Mouse (Mus musculus): ENCODE data around the gene H2al1e. TPM values are rescaled to one million over a fixed set of nuclear protein-coding genes. Genes with fewer than 3 reads are reported as not detected.
"Not testable (repeated sequence)": the region's sequence is repeated elsewhere in the genome, so short reads cannot be mapped to it uniquely, and the experiment has no call there.

The H2al1e gene
- not detected in 2 replicates for polyA plus RNA-seq (2014; fragmentation: Nextera tagmentation; extraction: Ambion mirVana)

- WGBS, result no CpG with 5 or more reads among the region's 3 CpGs
Measured at GRCm38 (mm10) chrX:11311634-11312033, at the start of gene H2al1e. TSS of gene H2al1e (plus strand) at chrX:11311934.

GRCm38 (mm10) chrX:11264918-11265317 lies 46.8 kb upstream of the H2al1e start:
- no peaks in the 10 kb centered on the region for H3K9me3 ChIP-seq (ENCODE audit: control insufficient read depth, low read length)
- ATAC-seq (ENCODE audit: low FRiP score) (no peak), DNase-seq (ENCODE audit: low spot score) (no peak)
- no peaks in the 10 kb centered on the region for H3K4me1 ChIP-seq (replicated peaks; ENCODE audit: control insufficient read depth, insufficient read depth, low read length)
- no peak overlapping the region for H3K9ac ChIP-seq (ENCODE audit: low read depth, low read length)
- H3K27me3 ChIP-seq (ENCODE audit: control insufficient read depth, insufficient read depth, low read length), result no peaks in the 10 kb centered on the region
- H3K4me2 ChIP-seq (replicated peaks; ENCODE audit: low read depth, low read length), result no peak overlapping the region
- no peak overlapping the region for H3K27ac ChIP-seq (ENCODE audit: low read depth, low read length)
- H3K36me3 ChIP-seq (ENCODE audit: control insufficient read depth, insufficient read depth, low read length), result no peaks in the 10 kb centered on the region
- H3K4me3 ChIP-seq (ENCODE audit: low read depth, low read length), result no peak overlapping the region
- WGBS, result 78% methylated on average over 8 of the region's 8 CpGs

More at GRCm38 (mm10) chrX:11311634-11312033, at the start of gene H2al1e:
- not testable (repeated sequence) for ATAC-seq (ENCODE audit: low FRiP score); H3K4me1 ChIP-seq (replicated peaks; ENCODE audit: control insufficient read depth, insufficient read depth, low read length); H3K36me3 ChIP-seq (ENCODE audit: control insufficient read depth, insufficient read depth, low read length); H3K9ac ChIP-seq (ENCODE audit: low read depth, low read length); H3K4me2 ChIP-seq (replicated peaks; ENCODE audit: low read depth, low read length); DNase-seq (ENCODE audit: low spot score); H3K27me3 ChIP-seq (ENCODE audit: control insufficient read depth, insufficient read depth, low read length); H3K9me3 ChIP-seq (ENCODE audit: control insufficient read depth, low read length); H3K27ac ChIP-seq (ENCODE audit: low read depth, low read length); H3K4me3 ChIP-seq (ENCODE audit: low read depth, low read length)

DNA sequence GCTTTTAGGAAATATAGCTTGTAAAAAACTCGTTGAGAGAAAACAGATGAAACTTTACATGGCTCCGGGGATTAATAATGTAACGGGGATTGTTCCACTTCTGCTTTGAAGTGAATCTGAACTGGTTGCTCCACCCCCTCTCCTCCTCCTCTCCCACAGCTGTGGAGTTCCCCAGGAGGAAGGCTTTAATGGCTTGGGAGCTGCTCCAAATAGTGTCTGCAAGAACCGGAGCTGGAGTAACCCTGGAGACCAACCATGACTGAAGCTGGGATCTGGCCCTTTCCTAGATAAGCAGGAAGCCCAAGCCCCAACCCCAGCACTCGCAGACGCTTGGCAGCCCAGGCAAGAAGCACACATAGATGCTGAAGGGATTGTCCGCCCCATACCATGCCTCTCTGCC lies 43.9 kb upstream of the H2al1e start:
- Histone ChIP-seq H3K4me3 (ENCODE audit: low read depth, low read length) (no peak overlapping the region), H3K27me3 (ENCODE audit: control insufficient read depth, insufficient read depth, low read length) (no peaks in the 10 kb centered on the region), H3K4me1 (replicated peaks; ENCODE audit: control insufficient read depth, insufficient read depth, low read length) (no peaks in the 10 kb centered on the region), H3K36me3 (ENCODE audit: control insufficient read depth, insufficient read depth, low read length) (no peaks in the 10 kb centered on the region), H3K9me3 (ENCODE audit: control insufficient read depth, low read length) (no peaks in the 10 kb centered on the region), H3K27ac (ENCODE audit: low read depth, low read length) (no peak overlapping the region), H3K4me2 (replicated peaks; ENCODE audit: low read depth, low read length) (no peak overlapping the region), H3K9ac (ENCODE audit: low read depth, low read length) (no peak overlapping the region)
- no peak for ATAC-seq (ENCODE audit: low FRiP score)
- WGBS, result 74% methylated on average over 7 of the region's 7 CpGs
- no peak for DNase-seq (ENCODE audit: low spot score)

- no peaks in the 10 kb centered on the region for H3K36me3 ChIP-seq (ENCODE audit: control insufficient read depth, insufficient read depth, low read length)
- no peaks in the 10 kb centered on the region for H3K4me1 ChIP-seq (replicated peaks; ENCODE audit: control insufficient read depth, insufficient read depth, low read length)
- no peak overlapping the region for H3K4me2 ChIP-seq (replicated peaks; ENCODE audit: low read depth, low read length)
- H3K27me3 ChIP-seq (ENCODE audit: control insufficient read depth, insufficient read depth, low read length), result no peaks in the 10 kb centered on the region
- H3K4me3 ChIP-seq (ENCODE audit: low read depth, low read length), result no peak overlapping the region
- H3K9ac ChIP-seq (ENCODE audit: low read depth, low read length), result no peak overlapping the region
- H3K9me3 ChIP-seq (ENCODE audit: control insufficient read depth, low read length), result no peaks in the 10 kb centered on the region
- H3K27ac ChIP-seq (ENCODE audit: low read depth, low read length), result no peak overlapping the region
- WGBS, result 91% methylated on average over 3 of the region's 3 CpGs
- ATAC-seq (ENCODE audit: low FRiP score) (no peak), DNase-seq (ENCODE audit: low spot score) (no peak)
Measured at GRCm38 (mm10) chrX:11269074-11269473, 42.7 kb upstream of the H2al1e start.

DNA sequence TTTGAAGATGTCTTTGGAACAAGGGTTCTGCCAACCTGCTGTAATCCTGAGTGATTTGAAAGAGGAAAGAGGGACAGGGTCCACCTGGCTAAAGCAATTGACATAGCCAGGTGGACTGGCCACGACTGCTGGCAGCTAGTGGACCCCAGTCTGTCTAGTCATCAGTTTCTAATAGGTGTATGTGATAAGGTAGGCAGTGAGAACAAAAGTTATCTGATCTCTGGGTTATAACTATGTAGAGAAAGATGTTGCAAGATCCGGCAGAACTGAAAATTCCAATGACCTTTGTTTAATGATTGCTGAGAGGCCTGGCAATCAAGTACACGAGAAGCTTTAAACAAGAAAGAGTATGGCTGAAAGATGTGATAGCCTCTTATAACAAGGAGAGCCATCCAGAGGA lies 38.5 kb upstream of the H2al1e start:
- Histone ChIP-seq H3K27me3 (ENCODE audit: control insufficient read depth, insufficient read depth, low read length) (no peaks in the 10 kb centered on the region), H3K4me2 (replicated peaks; ENCODE audit: low read depth, low read length) (no peak overlapping the region), H3K9me3 (ENCODE audit: control insufficient read depth, low read length) (no peaks in the 10 kb centered on the region), H3K36me3 (ENCODE audit: control insufficient read depth, insufficient read depth, low read length) (no peaks in the 10 kb centered on the region), H3K9ac (ENCODE audit: low read depth, low read length) (no peak overlapping the region), H3K27ac (ENCODE audit: low read depth, low read length) (no peak overlapping the region), H3K4me1 (replicated peaks; ENCODE audit: control insufficient read depth, insufficient read depth, low read length) (no peaks in the 10 kb centered on the region), H3K4me3 (ENCODE audit: low read depth, low read length) (no peak overlapping the region)
- no peak for DNase-seq (ENCODE audit: low spot score)
- 72% methylated on average over 3 of the region's 3 CpGs for WGBS
- no peak for ATAC-seq (ENCODE audit: low FRiP score)

DNA sequence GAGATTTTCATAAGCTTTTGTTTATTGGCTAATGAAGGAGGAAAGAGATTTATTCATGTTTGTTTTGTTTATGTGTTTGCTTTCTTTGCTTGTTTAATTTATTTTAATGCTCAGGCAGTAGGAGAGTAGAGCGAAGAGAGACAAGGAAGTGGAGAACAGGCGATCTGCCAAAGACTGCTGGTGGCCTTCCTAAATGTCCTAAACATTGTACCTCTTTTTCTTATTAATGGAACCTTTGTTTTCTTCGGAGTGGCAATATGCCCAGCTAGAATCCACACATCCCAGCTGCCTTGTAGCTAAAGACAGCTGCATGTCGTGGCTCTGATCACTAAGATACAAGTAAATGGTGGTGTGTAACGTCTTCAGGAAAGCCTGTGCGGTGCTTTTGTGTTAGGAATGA lies 34.7 kb upstream of the H2al1e start:
- no peak overlapping the region for H3K4me3 ChIP-seq (ENCODE audit: low read depth, low read length)
- WGBS, result 81% methylated on average over 6 of the region's 6 CpGs
- no peak overlapping the region for H3K9ac ChIP-seq (ENCODE audit: low read depth, low read length)
- H3K36me3 ChIP-seq (ENCODE audit: control insufficient read depth, insufficient read depth, low read length), result no peaks in the 10 kb centered on the region
- ATAC-seq (ENCODE audit: low FRiP score), result no peak
- no peak overlapping the region for H3K4me2 ChIP-seq (replicated peaks; ENCODE audit: low read depth, low read length)
- no peaks in the 10 kb centered on the region for H3K9me3 ChIP-seq (ENCODE audit: control insufficient read depth, low read length)
- H3K4me1 ChIP-seq (replicated peaks; ENCODE audit: control insufficient read depth, insufficient read depth, low read length), result no peaks in the 10 kb centered on the region
- H3K27me3 ChIP-seq (ENCODE audit: control insufficient read depth, insufficient read depth, low read length), result no peaks in the 10 kb centered on the region
- H3K27ac ChIP-seq (ENCODE audit: low read depth, low read length), result no peak overlapping the region
- no peak for DNase-seq (ENCODE audit: low spot score)

DNA sequence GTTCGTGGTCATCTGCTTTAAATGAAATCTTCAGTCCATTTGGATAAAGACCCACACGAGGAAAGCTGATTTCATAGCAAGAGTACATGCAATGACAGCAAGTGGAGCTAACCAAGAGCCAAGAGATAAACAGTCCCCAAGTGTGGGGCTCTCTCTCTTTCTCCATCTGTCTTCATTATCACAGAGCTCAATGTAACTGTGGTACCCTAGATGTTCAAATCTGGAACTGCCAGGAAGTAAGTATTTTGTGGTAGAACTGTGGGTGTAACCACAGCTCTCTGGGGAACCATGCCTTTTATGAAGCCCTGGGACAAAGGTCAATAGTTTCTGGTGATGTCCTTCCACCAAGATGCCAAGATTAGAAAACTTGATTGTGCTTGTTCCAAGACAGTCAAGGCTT lies 31.0 kb upstream of the H2al1e start:
- Histone ChIP-seq H3K27ac (ENCODE audit: low read depth, low read length) (no peak overlapping the region), H3K4me3 (ENCODE audit: low read depth, low read length) (no peak overlapping the region), H3K36me3 (ENCODE audit: control insufficient read depth, insufficient read depth, low read length) (no peaks in the 10 kb centered on the region), H3K9me3 (ENCODE audit: control insufficient read depth, low read length) (no peaks in the 10 kb centered on the region), H3K27me3 (ENCODE audit: control insufficient read depth, insufficient read depth, low read length) (no peaks in the 10 kb centered on the region), H3K4me1 (replicated peaks; ENCODE audit: control insufficient read depth, insufficient read depth, low read length) (no peaks in the 10 kb centered on the region), H3K9ac (ENCODE audit: low read depth, low read length) (no peak overlapping the region), H3K4me2 (replicated peaks; ENCODE audit: low read depth, low read length) (no peak overlapping the region)
- no peak for ATAC-seq (ENCODE audit: low FRiP score)
- no peak for DNase-seq (ENCODE audit: low spot score)
- 73% methylated on average over 2 of the region's 2 CpGs for WGBS

DNA sequence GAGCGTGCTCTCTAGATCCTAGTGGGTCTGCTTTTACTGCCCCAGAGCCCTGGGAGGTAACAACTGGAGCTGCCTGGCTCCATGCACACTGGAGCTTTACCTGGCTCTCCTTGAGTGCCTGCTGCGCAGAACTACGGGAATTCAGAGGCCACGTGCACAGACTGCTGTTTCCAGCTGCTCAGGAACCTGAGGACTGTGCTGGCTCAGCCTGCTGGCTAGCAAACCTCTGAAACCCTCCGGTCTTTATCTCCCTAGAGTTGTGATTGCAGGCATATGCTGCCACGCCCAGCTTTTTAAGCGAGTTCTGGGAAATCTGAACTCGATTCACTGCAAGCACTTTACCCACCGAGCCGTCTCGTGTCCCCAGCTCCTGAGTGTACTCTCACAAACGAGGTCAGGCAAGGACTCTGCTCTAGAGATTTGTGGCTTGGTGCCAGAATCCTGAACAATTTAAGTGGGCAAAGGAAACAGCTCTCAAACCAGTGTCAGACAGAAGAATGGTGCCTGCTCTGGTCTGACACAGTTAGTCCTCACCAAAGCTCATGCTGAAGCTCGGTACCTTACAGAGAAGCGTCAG lies 23.3 kb upstream of the H2al1e start:
- DNase-seq (ENCODE audit: low spot score) (no peak), ATAC-seq (ENCODE audit: low FRiP score) (no peak)
- H3K4me2 ChIP-seq (replicated peaks; ENCODE audit: low read depth, low read length), result no peak overlapping the region
- no peak overlapping the region for H3K27ac ChIP-seq (ENCODE audit: low read depth, low read length)
- H3K9me3 ChIP-seq (ENCODE audit: control insufficient read depth, low read length), result no peaks in the 10 kb centered on the region
- no peaks in the 10 kb centered on the region for H3K4me1 ChIP-seq (replicated peaks; ENCODE audit: control insufficient read depth, insufficient read depth, low read length)
- no peaks in the 10 kb centered on the region for H3K36me3 ChIP-seq (ENCODE audit: control insufficient read depth, insufficient read depth, low read length)
- H3K9ac ChIP-seq (ENCODE audit: low read depth, low read length), result no peak overlapping the region
- no peak overlapping the region for H3K4me3 ChIP-seq (ENCODE audit: low read depth, low read length)
- H3K27me3 ChIP-seq (ENCODE audit: control insufficient read depth, insufficient read depth, low read length), result no peaks in the 10 kb centered on the region; the same call in 1 of the 2 replicates
- 85% methylated on average over 14 of the region's 14 CpGs for WGBS

DNA sequence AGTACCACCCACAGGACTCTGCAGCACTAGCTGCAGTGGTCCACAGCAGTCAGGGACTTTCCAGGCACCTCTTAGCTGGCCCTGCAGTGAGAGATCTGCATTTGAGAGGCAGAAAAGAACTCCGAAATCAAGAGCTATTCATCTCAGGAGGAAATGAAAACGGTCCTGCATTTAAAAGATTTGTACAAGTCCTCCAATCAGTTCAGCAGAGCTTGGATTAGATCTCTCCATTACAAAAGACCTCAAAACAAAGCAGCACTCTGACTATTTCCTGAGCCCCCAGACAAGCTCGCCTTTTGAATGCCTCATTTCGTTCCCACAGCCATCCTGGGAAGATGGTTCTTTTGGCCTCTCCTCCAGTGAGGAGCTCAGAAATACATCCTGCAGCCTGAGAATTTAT lies 22.5 kb upstream of the H2al1e start:
- H3K9ac ChIP-seq (ENCODE audit: low read depth, low read length), result no peak overlapping the region
- H3K4me2 ChIP-seq (replicated peaks; ENCODE audit: low read depth, low read length), result no peak overlapping the region
- no peak for DNase-seq (ENCODE audit: low spot score)
- 59% methylated on average over 4 of the region's 4 CpGs for whole genome bisulfite sequencing
- no peak overlapping the region for H3K27ac ChIP-seq (ENCODE audit: low read depth, low read length)
- no peaks in the 10 kb centered on the region; the same call in 1 of the 2 replicates for H3K27me3 ChIP-seq (ENCODE audit: control insufficient read depth, insufficient read depth, low read length)
- ATAC-seq (ENCODE audit: low FRiP score), result no peak
- no peaks in the 10 kb centered on the region for H3K4me1 ChIP-seq (replicated peaks; ENCODE audit: control insufficient read depth, insufficient read depth, low read length)
- H3K4me3 ChIP-seq (ENCODE audit: low read depth, low read length), result no peak overlapping the region
- H3K9me3 ChIP-seq (ENCODE audit: control insufficient read depth, low read length), result no peaks in the 10 kb centered on the region
- no peaks in the 10 kb centered on the region for H3K36me3 ChIP-seq (ENCODE audit: control insufficient read depth, insufficient read depth, low read length)

Data from hindbrain, embryonic 11.5 days (tissue).